Mouse (Mus musculus): Measurements from ENCODE around the gene Nkiras2. TPM values are rescaled to one million over a fixed set of nuclear protein-coding genes. Genes with fewer than 3 reads are reported as not detected.

The Nkiras2 gene
- polyA plus RNA-seq, 1 experiment from 2014 or later = 52.6 TPM

GRCm38 (mm10) chr11:100574708-100575483 is 44.1 kb upstream of the Nkiras2 start, which contains the start of gene Cnp:
Gene Cnp, plus strand, starts transcription at chr11:100574904.
- Histone ChIP-seq H3K4me3 (replicated peaks; ENCODE audit: low read depth, low read length) (peak within 1 kb of the TSS; percentile 60), H3K4me1 (replicated peaks; ENCODE audit: insufficient read depth, low read length) (0 out of 2 replicates have a peak, but pooled peaks cover 7% of the 10 kb centered on the region), H3K36me3 (ENCODE audit: insufficient read depth, low read length) (0 out of 2 replicates have a peak, but pooled peaks cover 3% of the 10 kb centered on the region), H3K9ac (ENCODE audit: low read depth, low read length) (peak within 1 kb of the TSS; percentile 46), H3K27ac (peak within 1 kb of the TSS; percentile 48), H3K27me3 (ENCODE audit: insufficient read depth, low read length) (no peaks in the 10 kb centered on the region; the same call in 1 of the 2 replicates), H3K9me3 (replicated peaks; ENCODE audit: low read length) (no peaks in the 10 kb centered on the region), H3K4me2 (ENCODE audit: low read length) (peak within 1 kb of the TSS; percentile 73)
- peak; percentile 23; the same call in 1 of the 2 replicates for TF ChIP-seq CTCF (IDR thresholded peaks at IDR 0.05; ENCODE audit: low read depth)
- peak; percentile 55; the same call in 1 of the 2 replicates for ATAC-seq (replicated peaks; ENCODE audit: low FRiP score, low read depth)
- WGBS = 1% methylated on average over 47 of the region's 47 CpGs
- peak; percentile 83 for DNase-seq (ENCODE audit: low spot score)

- Histone ChIP-seq H3K4me1 (replicated peaks; ENCODE audit: insufficient read depth, low read length) (0 out of 2 replicates have a peak, but pooled peaks cover 7% of the 10 kb centered on the region), H3K9me3 (replicated peaks; ENCODE audit: low read length) (no peaks in the 10 kb centered on the region), H3K4me2 (ENCODE audit: low read length) (peak overlapping the region; percentile 73), H3K36me3 (ENCODE audit: insufficient read depth, low read length) (peaks cover 7% of the 10 kb centered on the region; the same call in 1 of the 2 replicates), H3K27ac (no peak overlapping the region), H3K4me3 (replicated peaks; ENCODE audit: low read depth, low read length) (peak overlapping the region; percentile 60), H3K9ac (ENCODE audit: low read depth, low read length) (0 out of 2 replicates have a peak overlapping the region, but pooled peaks have one; percentile 46), H3K27me3 (ENCODE audit: insufficient read depth, low read length) (no peaks in the 10 kb centered on the region; the same call in 1 of the 2 replicates)
- 60% methylated on average over 2 of the region's 2 CpGs for WGBS
- ATAC-seq (replicated peaks; ENCODE audit: low FRiP score, low read depth) = no peak
- no peak for TF ChIP-seq CTCF (IDR thresholded peaks at IDR 0.05; ENCODE audit: low read depth)
- no peak for DNase-seq (ENCODE audit: low spot score)
These were observed 43.6 kb upstream of the Nkiras2 start for GRCm38 (mm10) chr11:100575484-100575855.

GRCm38 (mm10) chr11:100576256-100576655 is 42.8 kb upstream of the Nkiras2 start:
- DNase-seq (ENCODE audit: low spot score) (no peak), ATAC-seq (replicated peaks; ENCODE audit: low FRiP score, low read depth) (no peak)
- H3K4me1 ChIP-seq (replicated peaks; ENCODE audit: insufficient read depth, low read length) = 0 out of 2 replicates have a peak, but pooled peaks cover under 1% of the 10 kb centered on the region
- H3K27me3 ChIP-seq (ENCODE audit: insufficient read depth, low read length) = no peaks in the 10 kb centered on the region; the same call in 1 of the 2 replicates
- no peak for TF ChIP-seq CTCF (IDR thresholded peaks at IDR 0.05; ENCODE audit: low read depth)
- H3K27ac ChIP-seq = no peak overlapping the region
- H3K4me3 ChIP-seq (replicated peaks; ENCODE audit: low read depth, low read length) = no peak overlapping the region
- WGBS = 75% methylated on average over 21 of the region's 21 CpGs
- no peak overlapping the region for H3K9ac ChIP-seq (ENCODE audit: low read depth, low read length)
- peaks cover 14% of the 10 kb centered on the region; the same call in 1 of the 2 replicates for H3K36me3 ChIP-seq (ENCODE audit: insufficient read depth, low read length)
- no peak overlapping the region for H3K4me2 ChIP-seq (ENCODE audit: low read length)
- H3K9me3 ChIP-seq (replicated peaks; ENCODE audit: low read length) = no peaks in the 10 kb centered on the region

GRCm38 (mm10) chr11:100577852-100578599 is 41.0 kb upstream of the Nkiras2 start:
- Histone ChIP-seq H3K27me3 (ENCODE audit: insufficient read depth, low read length) (no peaks in the 10 kb centered on the region), H3K27ac (no peak overlapping the region), H3K36me3 (ENCODE audit: insufficient read depth, low read length) (peaks cover 23% of the 10 kb centered on the region), H3K9ac (ENCODE audit: low read depth, low read length) (no peak overlapping the region), H3K4me3 (replicated peaks; ENCODE audit: low read depth, low read length) (no peak overlapping the region), H3K4me1 (replicated peaks; ENCODE audit: insufficient read depth, low read length) (no peaks in the 10 kb centered on the region), H3K4me2 (ENCODE audit: low read length) (no peak overlapping the region), H3K9me3 (replicated peaks; ENCODE audit: low read length) (no peaks in the 10 kb centered on the region)
- WGBS = 58% methylated on average over 8 of the region's 8 CpGs
- ATAC-seq (replicated peaks; ENCODE audit: low FRiP score, low read depth) (no peak), DNase-seq (ENCODE audit: low spot score) (no peak)
- no peak for TF ChIP-seq CTCF (IDR thresholded peaks at IDR 0.05; ENCODE audit: low read depth)

GRCm38 (mm10) chr11:100579116-100579799 is 39.8 kb upstream of the Nkiras2 start:
- no peak for DNase-seq (ENCODE audit: low spot score)
- ATAC-seq (replicated peaks; ENCODE audit: low FRiP score, low read depth) = no peak
- no peak overlapping the region for H3K9ac ChIP-seq (ENCODE audit: low read depth, low read length)
- no peaks in the 10 kb centered on the region for H3K9me3 ChIP-seq (replicated peaks; ENCODE audit: low read length)
- no peak overlapping the region for H3K4me2 ChIP-seq (ENCODE audit: low read length)
- 94% methylated on average over 9 of the region's 9 CpGs for WGBS
- H3K36me3 ChIP-seq (ENCODE audit: insufficient read depth, low read length) = peaks cover 35% of the 10 kb centered on the region
- no peaks in the 10 kb centered on the region for H3K27me3 ChIP-seq (ENCODE audit: insufficient read depth, low read length)
- no peak overlapping the region for H3K27ac ChIP-seq
- TF ChIP-seq CTCF (IDR thresholded peaks at IDR 0.05; ENCODE audit: low read depth) = no peak
- no peak overlapping the region for H3K4me3 ChIP-seq (replicated peaks; ENCODE audit: low read depth, low read length)
- H3K4me1 ChIP-seq (replicated peaks; ENCODE audit: insufficient read depth, low read length) = no peaks in the 10 kb centered on the region

- no peak overlapping the region for H3K27ac ChIP-seq
- peaks cover 46% of the 10 kb centered on the region for H3K36me3 ChIP-seq (ENCODE audit: insufficient read depth, low read length)
- WGBS = 58% methylated on average over 13 of the region's 13 CpGs
- H3K4me2 ChIP-seq (ENCODE audit: low read length) = no peak overlapping the region
- H3K9me3 ChIP-seq (replicated peaks; ENCODE audit: low read length) = no peaks in the 10 kb centered on the region
- DNase-seq (ENCODE audit: low spot score) = no peak
- ATAC-seq (replicated peaks; ENCODE audit: low FRiP score, low read depth) = no peak
- H3K4me3 ChIP-seq (replicated peaks; ENCODE audit: low read depth, low read length) = no peak overlapping the region
- H3K27me3 ChIP-seq (ENCODE audit: insufficient read depth, low read length) = no peaks in the 10 kb centered on the region
- H3K9ac ChIP-seq (ENCODE audit: low read depth, low read length) = no peak overlapping the region
- no peak for TF ChIP-seq CTCF (IDR thresholded peaks at IDR 0.05; ENCODE audit: low read depth)
- H3K4me1 ChIP-seq (replicated peaks; ENCODE audit: insufficient read depth, low read length) = no peaks in the 10 kb centered on the region
These were observed 38.8 kb upstream of the Nkiras2 start for GRCm38 (mm10) chr11:100580275-100580674.
